Mouse (Mus musculus): ENCODE results near the gene Atad3a. TPM values are rescaled to one million over a fixed set of nuclear protein-coding genes. Genes with fewer than 3 reads are reported as not detected.
"Not testable (repeated sequence)": the region's sequence is repeated elsewhere in the genome, so short reads cannot be mapped to it uniquely, and the experiment has no call there.

Gene Atad3a
- polyA plus RNA-seq, 1 experiment = 1.1 TPM

DNA sequence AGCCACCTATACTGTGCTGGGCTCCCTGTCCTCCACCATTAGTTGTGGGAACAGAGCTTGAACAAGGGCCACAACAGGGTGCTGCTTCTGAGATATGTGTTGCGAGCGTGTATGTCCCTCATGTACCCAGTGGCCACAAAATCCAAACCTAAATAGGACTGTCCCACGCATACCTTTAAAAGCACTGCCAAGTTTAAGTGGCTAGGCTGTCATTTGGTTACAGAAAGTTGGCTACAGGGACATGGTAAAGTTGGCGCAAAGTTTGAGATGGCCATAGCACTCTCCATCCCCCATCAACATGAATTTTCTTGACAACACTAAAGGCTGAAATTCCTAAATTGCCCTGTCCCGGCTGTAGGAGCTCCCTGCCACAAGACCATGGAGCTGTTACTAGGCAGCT is 15.8 kb downstream of the Atad3a start:
- Histone ChIP-seq H3K36me3 (ENCODE audit: control insufficient read depth) (peaks cover 97% of the 10 kb centered on the region), H3K4me3 (replicated peaks) (no peak overlapping the region), H3K4me1 (ENCODE audit: control insufficient read depth) (no peaks in the 10 kb centered on the region), H3K27me3 (ENCODE audit: control insufficient read depth) (no peaks in the 10 kb centered on the region), H3K9me3 (ENCODE audit: control insufficient read depth, low read length) (no peaks in the 10 kb centered on the region)
- TF ChIP-seq GATA1 (IDR thresholded peaks at IDR 0.05; ENCODE audit: low read length) = no peak
- no peak for TF ChIP-seq TAL1 (IDR thresholded peaks at IDR 0.05; ENCODE audit: low read length)

DNA sequence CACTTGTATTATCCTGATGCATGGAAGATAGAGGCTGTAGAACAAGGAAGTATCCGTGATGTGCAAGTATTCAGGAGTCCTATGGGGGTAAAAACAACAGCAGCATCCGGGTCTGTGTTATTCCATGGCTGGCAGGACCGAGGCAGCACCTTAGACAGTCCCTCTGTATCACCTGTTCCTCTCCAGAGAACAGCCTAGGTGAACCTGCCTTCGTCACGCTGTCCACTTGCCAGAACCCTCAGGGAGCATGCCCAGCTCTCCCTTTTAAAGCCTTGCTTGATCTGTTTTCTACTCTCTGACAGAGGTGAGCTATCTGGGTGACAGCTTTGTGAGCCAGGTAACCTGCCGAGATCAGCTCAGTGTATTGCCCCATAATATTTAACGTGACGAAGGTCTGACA is 16.4 kb downstream of the Atad3a start:
- TF ChIP-seq GATA1 (IDR thresholded peaks at IDR 0.05; ENCODE audit: low read length) (no peak), TAL1 (IDR thresholded peaks at IDR 0.05; ENCODE audit: low read length) (no peak)
- peaks cover 1% of the 10 kb centered on the region; the same call in 1 of the 2 replicates for H3K4me1 ChIP-seq (ENCODE audit: control insufficient read depth)
- H3K4me3 ChIP-seq (replicated peaks) = no peak overlapping the region
- no peaks in the 10 kb centered on the region for H3K27me3 ChIP-seq (ENCODE audit: control insufficient read depth)
- H3K36me3 ChIP-seq (ENCODE audit: control insufficient read depth) = peaks cover 95% of the 10 kb centered on the region
- H3K9me3 ChIP-seq (ENCODE audit: control insufficient read depth, low read length) = no peaks in the 10 kb centered on the region

GRCm38 (mm10) chr4:155742684-155743083 is 18.2 kb downstream of the Atad3a start:
- no peaks in the 10 kb centered on the region for H3K9me3 ChIP-seq (ENCODE audit: control insufficient read depth, low read length)
- no peaks in the 10 kb centered on the region for H3K27me3 ChIP-seq (ENCODE audit: control insufficient read depth)
- H3K36me3 ChIP-seq (ENCODE audit: control insufficient read depth) = peaks cover 81% of the 10 kb centered on the region
- H3K4me3 ChIP-seq (replicated peaks) = no peak overlapping the region
- TF ChIP-seq TAL1 (IDR thresholded peaks at IDR 0.05; ENCODE audit: low read length) = no peak
- TF ChIP-seq GATA1 (IDR thresholded peaks at IDR 0.05; ENCODE audit: low read length) = no peak
- peaks cover 1% of the 10 kb centered on the region; the same call in 1 of the 2 replicates for H3K4me1 ChIP-seq (ENCODE audit: control insufficient read depth)

DNA sequence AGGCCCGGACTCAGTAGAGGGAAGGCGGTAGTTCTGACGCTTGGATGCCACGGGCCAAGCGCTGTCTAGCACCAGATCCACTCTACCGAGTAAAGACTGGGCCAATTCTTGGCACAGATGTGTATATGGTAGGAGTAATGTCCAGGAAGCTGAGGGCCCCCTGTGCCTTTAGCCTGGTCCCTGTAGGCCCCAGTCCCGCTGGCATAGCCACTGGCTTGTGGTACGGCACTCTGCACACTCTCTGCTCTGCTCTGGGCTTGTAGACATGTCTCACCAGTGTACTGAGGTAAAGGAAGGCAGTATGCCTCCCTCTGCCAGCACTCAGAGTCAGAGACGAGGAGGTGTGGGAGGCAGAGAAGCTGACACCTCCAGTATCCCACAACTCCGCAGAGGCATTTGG is 20.2 kb downstream of the Atad3a start:
- not testable (repeated sequence) for H3K4me3 ChIP-seq (replicated peaks); H3K4me1 ChIP-seq (ENCODE audit: control insufficient read depth); H3K9me3 ChIP-seq (ENCODE audit: control insufficient read depth, low read length); H3K27me3 ChIP-seq (ENCODE audit: control insufficient read depth)
- H3K36me3 ChIP-seq (ENCODE audit: control insufficient read depth) = peaks cover 62% of the 10 kb centered on the region

- TF ChIP-seq GATA1 (IDR thresholded peaks at IDR 0.05; ENCODE audit: low read length) (no peak), TAL1 (IDR thresholded peaks at IDR 0.05; ENCODE audit: low read length) (no peak)
- Histone ChIP-seq H3K9me3 (ENCODE audit: control insufficient read depth, low read length) (no peaks in the 10 kb centered on the region), H3K27me3 (ENCODE audit: control insufficient read depth) (peaks cover 4% of the 10 kb centered on the region; the same call in 1 of the 2 replicates), H3K4me3 (replicated peaks) (no peak overlapping the region), H3K4me1 (ENCODE audit: control insufficient read depth) (peaks cover 10% of the 10 kb centered on the region), H3K36me3 (ENCODE audit: control insufficient read depth) (peaks cover 55% of the 10 kb centered on the region)
These were observed 20.9 kb downstream of the Atad3a start for GRCm38 (mm10) chr4:155739741-155740636.

GRCm38 (mm10) chr4:155739152-155739551 is 21.7 kb downstream of the Atad3a start:
- Histone ChIP-seq H3K4me3 (replicated peaks) (no peak overlapping the region), H3K27me3 (ENCODE audit: control insufficient read depth) (peaks cover 4% of the 10 kb centered on the region; the same call in 1 of the 2 replicates), H3K4me1 (ENCODE audit: control insufficient read depth) (peaks cover 18% of the 10 kb centered on the region), H3K36me3 (ENCODE audit: control insufficient read depth) (peaks cover 47% of the 10 kb centered on the region), H3K9me3 (ENCODE audit: control insufficient read depth, low read length) (no peaks in the 10 kb centered on the region)
- TF ChIP-seq GATA1 (IDR thresholded peaks at IDR 0.05; ENCODE audit: low read length) = no peak
- TF ChIP-seq TAL1 (IDR thresholded peaks at IDR 0.05; ENCODE audit: low read length) = no peak

- Histone ChIP-seq H3K4me3 (replicated peaks) (no peak overlapping the region), H3K27me3 (ENCODE audit: control insufficient read depth) (peaks cover 4% of the 10 kb centered on the region; the same call in 1 of the 2 replicates), H3K36me3 (ENCODE audit: control insufficient read depth) (peaks cover 47% of the 10 kb centered on the region), H3K9me3 (ENCODE audit: control insufficient read depth, low read length) (no peaks in the 10 kb centered on the region), H3K4me1 (ENCODE audit: control insufficient read depth) (peaks cover 26% of the 10 kb centered on the region)
- TF ChIP-seq GATA1 (IDR thresholded peaks at IDR 0.05; ENCODE audit: low read length) (no peak), TAL1 (IDR thresholded peaks at IDR 0.05; ENCODE audit: low read length) (no peak)
These were observed 22.6 kb downstream of the Atad3a start for GRCm38 (mm10) chr4:155738262-155738661.

GRCm38 (mm10) chr4:155736421-155736820 is 24.5 kb downstream of the Atad3a start:
- peaks cover 45% of the 10 kb centered on the region for H3K36me3 ChIP-seq (ENCODE audit: control insufficient read depth)
- no peak overlapping the region for H3K4me3 ChIP-seq (replicated peaks)
- TF ChIP-seq TAL1 (IDR thresholded peaks at IDR 0.05; ENCODE audit: low read length) (no peak), GATA1 (IDR thresholded peaks at IDR 0.05; ENCODE audit: low read length) (no peak)
- no peaks in the 10 kb centered on the region for H3K9me3 ChIP-seq (ENCODE audit: control insufficient read depth, low read length)
- peaks cover 4% of the 10 kb centered on the region; the same call in 1 of the 2 replicates for H3K27me3 ChIP-seq (ENCODE audit: control insufficient read depth)
- H3K4me1 ChIP-seq (ENCODE audit: control insufficient read depth) = peaks cover 28% of the 10 kb centered on the region

- Histone ChIP-seq H3K36me3 (ENCODE audit: control insufficient read depth) (peaks cover 45% of the 10 kb centered on the region), H3K27me3 (ENCODE audit: control insufficient read depth) (peaks cover 4% of the 10 kb centered on the region; the same call in 1 of the 2 replicates), H3K4me3 (replicated peaks) (peak overlapping the region; percentile 75), H3K9me3 (ENCODE audit: control insufficient read depth, low read length) (no peaks in the 10 kb centered on the region), H3K4me1 (ENCODE audit: control insufficient read depth) (peaks cover 28% of the 10 kb centered on the region)
- TF ChIP-seq GATA1 (IDR thresholded peaks at IDR 0.05; ENCODE audit: low read length) (no peak), TAL1 (IDR thresholded peaks at IDR 0.05; ENCODE audit: low read length) (no peak)
These were observed 25.1 kb downstream of the Atad3a start for GRCm38 (mm10) chr4:155735788-155736187.

Measured in erythroblast, embryonic 14.5 days (primary cell).